Mouse (Mus musculus) ES-Bruce4 (cell line): ENCODE results near the gene Actr3.

Experiments used
- CTCF ChIP-seq: IDR thresholded peaks from one replicate; pipeline ENCODE4 v1.8.1; 2011; ENCODE audit warnings: low read depth, low read length
- EP300 ChIP-seq: IDR thresholded peaks from 2 replicates; pipeline ENCODE4 v1.6.1; 2011; ENCODE audit warnings: low read depth, low read length; ENCODE audit not compliant: insufficient read depth
- POLR2A ChIP-seq: IDR thresholded peaks from one replicate; pipeline ENCODE4 v1.8.1; 2011; ENCODE audit warnings: low read length; ENCODE audit not compliant: insufficient read depth

GRCm38 (mm10) chr1:125450282-125451000, 14.9 kb upstream of the Actr3 start:
- TF ChIP-seq POLR2A (no peak), EP300 (no peak), CTCF (no peak)
